In the genomic region with DNA sequence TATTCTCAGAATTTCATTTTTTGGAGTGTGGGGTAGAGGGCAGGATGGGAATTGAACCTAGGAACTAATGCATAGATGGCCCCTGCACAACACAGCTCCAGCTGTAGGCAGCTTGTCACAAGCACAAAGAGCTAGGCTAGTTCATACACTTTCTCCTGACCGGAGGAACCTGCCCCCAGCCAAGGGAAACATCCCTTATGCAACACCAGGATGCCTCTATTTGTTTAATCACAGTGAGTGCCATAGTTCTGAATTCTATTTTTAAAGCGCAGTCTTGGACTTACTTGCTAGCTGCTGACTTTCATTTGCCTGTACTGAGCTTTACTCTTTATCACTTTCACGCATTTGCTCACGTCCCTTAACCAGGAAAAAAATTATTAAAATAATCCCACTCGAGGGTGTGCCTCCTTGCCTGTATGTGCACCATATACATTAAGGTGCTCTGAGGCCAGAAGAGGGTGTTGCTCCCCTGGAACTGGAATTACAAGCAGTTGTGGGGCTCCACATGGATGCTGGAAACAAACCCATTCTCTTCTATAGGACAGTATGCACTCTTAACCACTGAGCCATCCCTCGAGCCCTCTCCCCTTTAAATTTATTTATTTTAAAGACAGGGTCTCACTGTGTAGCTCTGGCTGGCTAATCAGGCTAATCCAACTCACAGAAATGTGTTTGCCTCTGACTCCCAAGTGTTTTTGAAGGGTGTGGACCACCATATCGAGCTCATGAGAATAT, we compare ENCODE assay signal across 8 mouse cellular contexts. TPM values are rescaled to one million over a fixed set of nuclear protein-coding genes. Genes with fewer than 3 reads are reported as not detected.
A peak's percentile ranks its signal among the peaks of the same experiment; 100 is the strongest.
DNase-seq lines count a peak whose midpoint lies in the region; ATAC-seq lines count a peak whose summit lies in the region.

No protein-coding gene starts in this region.

- peak overlapping the region; percentile 76 for H3K4me3 ChIP-seq in kidney, embryonic 15.5 days (replicated peaks)
- peak overlapping the region; percentile 81 for H3K4me3 ChIP-seq in forebrain, embryonic 16.5 days (replicated peaks; ENCODE audit: low read length)
- H3K4me3 ChIP-seq in liver, embryonic 12.5 days = peak overlapping the region; percentile 81
- H3K4me3 ChIP-seq in neural tube, embryonic 15.5 days (replicated peaks) = peak overlapping the region; percentile 52

- H3K9ac ChIP-seq in kidney, embryonic 15.5 days = no peak overlapping the region
- no peak overlapping the region for H3K9ac ChIP-seq in forebrain, embryonic 16.5 days (replicated peaks; ENCODE audit: low read depth, low read length)
- H3K9ac ChIP-seq in liver, embryonic 12.5 days = peak overlapping the region; percentile 92
- H3K9ac ChIP-seq in neural tube, embryonic 15.5 days (replicated peaks) = peak overlapping the region; percentile 72; the same call in 1 of the 2 replicates

- no peak for ATAC-seq in kidney, embryonic 15.5 days (replicated peaks; ENCODE audit: low FRiP score)
- no peak for ATAC-seq in forebrain, embryonic 16.5 days
- no peak for ATAC-seq in liver, embryonic 12.5 days
- ATAC-seq in neural tube, embryonic 15.5 days (ENCODE audit: low FRiP score) = peak; percentile 2; the same call in 1 of the 2 replicates
- ATAC-seq in megakaryocyte-erythroid progenitor cell, adult 5-6 weeks (replicated peaks; ENCODE audit: low FRiP score, low TSS enrichment, poor library complexity, severe bottlenecking) = no peak

- WGBS in kidney, embryonic 15.5 days = 75% methylated on average over 7 of the region's 7 CpGs
- 78% methylated on average over 7 of the region's 7 CpGs for WGBS in forebrain, embryonic 16.5 days
- WGBS in liver, embryonic 12.5 days (ENCODE audit: insufficient replicate concordance) = 62% methylated on average over 7 of the region's 7 CpGs
- WGBS in neural tube, embryonic 15.5 days = 76% methylated on average over 7 of the region's 7 CpGs

- H3K27me3 ChIP-seq in kidney, embryonic 15.5 days = no peaks in the 10 kb centered on the region
- no peaks in the 10 kb centered on the region for H3K27me3 ChIP-seq in forebrain, embryonic 16.5 days (replicated peaks; ENCODE audit: control insufficient read depth, insufficient read depth, low read length)
- H3K27me3 ChIP-seq in liver, embryonic 12.5 days (replicated peaks) = no peaks in the 10 kb centered on the region
- H3K27me3 ChIP-seq in neural tube, embryonic 15.5 days (replicated peaks) = no peaks in the 10 kb centered on the region

- 0 out of 2 replicates have a peak, but pooled peaks cover 3% of the 10 kb centered on the region for H3K4me1 ChIP-seq in kidney, embryonic 15.5 days
- H3K4me1 ChIP-seq in forebrain, embryonic 16.5 days (replicated peaks; ENCODE audit: control insufficient read depth, insufficient read depth, low read length) = peaks cover 3% of the 10 kb centered on the region; the same call in 1 of the 2 replicates
- H3K4me1 ChIP-seq in liver, embryonic 12.5 days = peaks cover 61% of the 10 kb centered on the region
- H3K4me1 ChIP-seq in neural tube, embryonic 15.5 days = peaks cover 15% of the 10 kb centered on the region

- H3K9me3 ChIP-seq in kidney, embryonic 15.5 days (replicated peaks) = no peaks in the 10 kb centered on the region
- no peaks in the 10 kb centered on the region for H3K9me3 ChIP-seq in forebrain, embryonic 16.5 days (ENCODE audit: control insufficient read depth, low read length)
- no peaks in the 10 kb centered on the region for H3K9me3 ChIP-seq in liver, embryonic 12.5 days (replicated peaks)
- H3K9me3 ChIP-seq in neural tube, embryonic 15.5 days (replicated peaks) = no peaks in the 10 kb centered on the region

- no peaks in the 10 kb centered on the region for H3K36me3 ChIP-seq in kidney, embryonic 15.5 days
- no peaks in the 10 kb centered on the region for H3K36me3 ChIP-seq in forebrain, embryonic 16.5 days (ENCODE audit: control insufficient read depth, insufficient read depth)
- H3K36me3 ChIP-seq in liver, embryonic 12.5 days = no peaks in the 10 kb centered on the region
- H3K36me3 ChIP-seq in neural tube, embryonic 15.5 days = no peaks in the 10 kb centered on the region

- no peak overlapping the region for H3K27ac ChIP-seq in kidney, embryonic 15.5 days
- H3K27ac ChIP-seq in forebrain, embryonic 16.5 days (ENCODE audit: low read length) = no peak overlapping the region
- peak overlapping the region; percentile 87 for H3K27ac ChIP-seq in liver, embryonic 12.5 days
- peak overlapping the region; percentile 81 for H3K27ac ChIP-seq in neural tube, embryonic 15.5 days (replicated peaks)

- H3K4me2 ChIP-seq in kidney, embryonic 15.5 days = peak overlapping the region; percentile 77
- H3K4me2 ChIP-seq in forebrain, embryonic 16.5 days (ENCODE audit: low read length) = no peak overlapping the region; the same call in 1 of the 2 replicates
- H3K4me2 ChIP-seq in liver, embryonic 12.5 days = peak overlapping the region; percentile 86
- peak overlapping the region; percentile 63 for H3K4me2 ChIP-seq in neural tube, embryonic 15.5 days

- no peak for DNase-seq in kidney, adult 8-10 months
- no peak for DNase-seq in cerebellum, adult 8-10 months
- DNase-seq in right cerebral cortex, postnatal 25 days = no peak

RNA-seq across cellular contexts. Expression of a gene that starts 0.8 kb away (rescaled TPM):
- 20.9 and 27.4 TPM in 2 replicates for polyA plus RNA-seq in kidney, embryonic 15.5 days (2015; fragmentation: Nextera tagmentation; extraction: Ambion mirVana)
- 23.0 and 27.4 TPM in 2 replicates for polyA plus RNA-seq in forebrain, embryonic 16.5 days (2015; fragmentation: Nextera tagmentation; extraction: Ambion mirVana)
- polyA plus RNA-seq in liver, embryonic 12.5 days (2016; fragmentation: Nextera tagmentation; extraction: Ambion mirVana) = 21.1 and 21.2 TPM in 2 replicates
- 25.9 and 27.6 TPM in 2 replicates for polyA plus RNA-seq in neural tube, embryonic 15.5 days (2015; fragmentation: Nextera tagmentation; extraction: Ambion mirVana)
- total RNA-seq in megakaryocyte-erythroid progenitor cell, adult 5-6 weeks (2014; fragmentation: Nextera tagmentation) = 23.6 and 30.9 TPM in 2 replicates
- 17.7 and 26.4 TPM in 2 replicates for total RNA-seq in megakaryocyte-erythroid progenitor cell, adult 5-6 weeks (2017)

RNA-seq across cellular contexts. Expression of a gene that starts 56.3 kb away (rescaled TPM):
- 32.0 and 36.2 TPM in 2 replicates for polyA plus RNA-seq in kidney, embryonic 15.5 days (2015; fragmentation: Nextera tagmentation; extraction: Ambion mirVana)
- polyA plus RNA-seq in forebrain, embryonic 16.5 days (2015; fragmentation: Nextera tagmentation; extraction: Ambion mirVana) = 34.9 and 35.0 TPM in 2 replicates
- 10.9 and 11.2 TPM in 2 replicates for polyA plus RNA-seq in liver, embryonic 12.5 days (2016; fragmentation: Nextera tagmentation; extraction: Ambion mirVana)
- polyA plus RNA-seq in neural tube, embryonic 15.5 days (2015; fragmentation: Nextera tagmentation; extraction: Ambion mirVana) = 41.6 and 43.0 TPM in 2 replicates
- 4.6 and 6.4 TPM in 2 replicates for total RNA-seq in megakaryocyte-erythroid progenitor cell, adult 5-6 weeks (2014; fragmentation: Nextera tagmentation)
- 0.65 and 0.70 TPM in 2 replicates for total RNA-seq in megakaryocyte-erythroid progenitor cell, adult 5-6 weeks (2017)

Comparison
In these comparisons a context has a peak if more than half of its experiments do, and no peak if none do; other contexts are left out.
1. H3K27ac ChIP-seq: peak in liver, embryonic 12.5 days (single experiment) and neural tube, embryonic 15.5 days (single experiment); none in kidney, embryonic 15.5 days (single experiment) and forebrain, embryonic 16.5 days (single experiment).
2. H3K9ac ChIP-seq: peak in liver, embryonic 12.5 days (single experiment) and neural tube, embryonic 15.5 days (single experiment); none in kidney, embryonic 15.5 days (single experiment) and forebrain, embryonic 16.5 days (single experiment).
3. Peak in every context shown above with its lines, with median percentiles within 50 percentile points of each other: H3K4me3 ChIP-seq.